ENCODE assay signal across 9 mouse cellular contexts in genomic region chr1:161687548-161687947, GRCm38 (mm10).
DNase-seq lines count a peak whose midpoint lies in the region; ATAC-seq and TF ChIP-seq lines count a peak whose summit lies in the region.
"Had no signal": no experiment of that assay in that cellular context is flagged by ENCODE, and none has a peak within 500 bp of the region (broad histone marks: within the 10 kb centered on the region; RNA-seq: fewer than 3 reads in every experiment).

No protein-coding gene starts in this region.

- no peak for ATAC-seq in heart, embryonic 15.5 days (replicated peaks; ENCODE audit: insufficient number of reproducible peaks, insufficient read depth, low FRiP score, low read depth)
- no peak for ATAC-seq in monocyte, adult 5-6 weeks (replicated peaks; ENCODE audit: insufficient number of reproducible peaks, low FRiP score, low TSS enrichment, poor library complexity, severe bottlenecking)

- no peaks in the 10 kb centered on the region for H3K27me3 ChIP-seq in heart, embryonic 15.5 days
- H3K27me3 ChIP-seq in megakaryocyte, embryonic 14.5 days (replicated peaks) = peaks cover 29% of the 10 kb centered on the region
- H3K27me3 ChIP-seq in small intestine, adult 2 months (ENCODE audit: control insufficient read depth, insufficient read depth, low read length) = no peaks in the 10 kb centered on the region
- H3K27me3 ChIP-seq: lung, embryonic 15.5 days had no signal

- no peak overlapping the region for H3K9ac ChIP-seq in heart, embryonic 15.5 days
- H3K9ac ChIP-seq: lung, embryonic 15.5 days had no signal

- H3K4me3 ChIP-seq in heart, embryonic 15.5 days = 0 out of 2 replicates have a peak overlapping the region, but pooled peaks have one; percentile 8
- peak overlapping the region; percentile 54 for H3K4me3 ChIP-seq in megakaryocyte, embryonic 14.5 days (replicated peaks)
- no peak overlapping the region for H3K4me3 ChIP-seq in small intestine, adult 2 months (ENCODE audit: low read depth, low read length)
- H3K4me3 ChIP-seq: lung, embryonic 15.5 days had no signal

- DNase-seq in CD8-positive naive resting alpha-beta T cell, adult 2 months (ENCODE audit: low read depth in 2 of 2, low spot score in 2 of 2) = peak; percentile 58 to 67
- DNase-seq in adipocyte (ENCODE audit: low spot score) = peak; percentile 51
- peak; percentile 68 for DNase-seq in embryo, embryonic 9.5 days (ENCODE audit: extremely low spot score)
- DNase-seq in layer of hippocampus, postnatal 14 days (ENCODE audit: low spot score in 2 of 2) = peak; percentile 51 to 61

- TF ChIP-seq POLR2A in small intestine, adult 2 months (IDR thresholded peaks at IDR 0.05; ENCODE audit: low read depth, low read length) = no peak

- H3K4me2 ChIP-seq in heart, embryonic 15.5 days = peak overlapping the region; percentile 38
- H3K4me2 ChIP-seq: lung, embryonic 15.5 days had no signal

- 21% methylated on average over 12 of the region's 12 CpGs for WGBS in heart, embryonic 15.5 days
- 21% methylated on average over 12 of the region's 12 CpGs for WGBS in small intestine, adult 2 months

- H3K9me3 ChIP-seq in heart, embryonic 15.5 days (replicated peaks) = no peaks in the 10 kb centered on the region
- H3K9me3 ChIP-seq in megakaryocyte, embryonic 14.5 days = no peaks in the 10 kb centered on the region
- H3K9me3 ChIP-seq: lung, embryonic 15.5 days had no signal

- H3K4me1 ChIP-seq in heart, embryonic 15.5 days (replicated peaks) = no peaks in the 10 kb centered on the region
- 0 out of 2 replicates have a peak, but pooled peaks cover 4% of the 10 kb centered on the region for H3K4me1 ChIP-seq in megakaryocyte, embryonic 14.5 days
- H3K4me1 ChIP-seq in small intestine, adult 2 months (ENCODE audit: control insufficient read depth, insufficient read depth, insufficient read length, low read length) = no peaks in the 10 kb centered on the region
- H3K4me1 ChIP-seq: lung, embryonic 15.5 days had no signal

- H3K36me3 ChIP-seq in heart, embryonic 15.5 days = no peaks in the 10 kb centered on the region
- H3K36me3 ChIP-seq in megakaryocyte, embryonic 14.5 days (replicated peaks; ENCODE audit: low read length) = no peaks in the 10 kb centered on the region
- H3K36me3 ChIP-seq in small intestine, adult 2 months (ENCODE audit: control insufficient read depth, insufficient read depth, low read length) = no peaks in the 10 kb centered on the region
- H3K36me3 ChIP-seq: lung, embryonic 15.5 days had no signal

- H3K27ac ChIP-seq in heart, embryonic 15.5 days = no peak overlapping the region
- H3K27ac ChIP-seq in small intestine, adult 2 months (ENCODE audit: insufficient read depth, low read depth, low read length) = no peak overlapping the region
- H3K27ac ChIP-seq: lung, embryonic 15.5 days had no signal

- TF ChIP-seq CTCF in small intestine, adult 2 months (IDR thresholded peaks at IDR 0.05; ENCODE audit: extremely low read depth, insufficient read length, insufficient replicate concordance, low read depth, low read length) = peak; percentile 78
